Mouse (Mus musculus) frontal cortex, postnatal 14 days (tissue): Measurements from ENCODE around the gene Tctex1d2.

Experiments used
- DNase-seq, 2 experiments: peaks; one replicate each; pipeline ENCODE4 v3.0.0; 2022; ENCODE audit warnings: low spot score in 2 of 2

Gene Tctex1d2

GRCm38 (mm10) chr16:32419517-32420483 lies at the start of gene Tctex1d2:
TSS of gene Tctex1d2 (plus strand) at chr16:32419702.
- peak; percentile 92 to 93 for DNase-seq

- peak in 1 of 2 experiments; percentile 18 for DNase-seq
Measured at GRCm38 (mm10) chr16:32371351-32371750, 48.2 kb upstream of the Tctex1d2 start.

GRCm38 (mm10) chr16:32379575-32379974 lies 39.9 kb upstream of the Tctex1d2 start:
- no peak for DNase-seq

- DNase-seq = no peak
Measured at GRCm38 (mm10) chr16:32382901-32383300, 36.6 kb upstream of the Tctex1d2 start.

- DNase-seq = no peak
Measured at GRCm38 (mm10) chr16:32384885-32385284, 34.6 kb upstream of the Tctex1d2 start.

GRCm38 (mm10) chr16:32386826-32387225 lies 32.7 kb upstream of the Tctex1d2 start:
- no peak for DNase-seq

GRCm38 (mm10) chr16:32389049-32389448 lies 30.5 kb upstream of the Tctex1d2 start:
- DNase-seq = no peak

GRCm38 (mm10) chr16:32389841-32390240 lies 29.7 kb upstream of the Tctex1d2 start:
- DNase-seq = no peak

- DNase-seq = no peak
Measured at GRCm38 (mm10) chr16:32390882-32391281, 28.6 kb upstream of the Tctex1d2 start.

- DNase-seq = no peak
Measured at GRCm38 (mm10) chr16:32395679-32396540, 23.6 kb upstream of the Tctex1d2 start.

- no peak for DNase-seq
Measured at GRCm38 (mm10) chr16:32396541-32396835, 23.0 kb upstream of the Tctex1d2 start.

GRCm38 (mm10) chr16:32398206-32398605 lies 21.3 kb upstream of the Tctex1d2 start:
- DNase-seq = no peak

- no peak for DNase-seq
Measured at GRCm38 (mm10) chr16:32400267-32400666, 19.2 kb upstream of the Tctex1d2 start, which contains the start of gene Tm4sf19. TSS of gene Tm4sf19 (plus strand) at chr16:32400506.

- DNase-seq = no peak
Measured at GRCm38 (mm10) chr16:32401335-32401965, 18.1 kb upstream of the Tctex1d2 start.

- DNase-seq = no peak
Measured at GRCm38 (mm10) chr16:32402818-32403217, 16.7 kb upstream of the Tctex1d2 start.

- DNase-seq = no peak
Measured at GRCm38 (mm10) chr16:32405716-32406115, 13.8 kb upstream of the Tctex1d2 start.

GRCm38 (mm10) chr16:32406671-32407070 lies 12.8 kb upstream of the Tctex1d2 start:
- DNase-seq = no peak

GRCm38 (mm10) chr16:32407730-32408129 lies 11.8 kb upstream of the Tctex1d2 start:
- DNase-seq = no peak

- DNase-seq = no peak
Measured at GRCm38 (mm10) chr16:32417457-32417856, 2.0 kb upstream of the Tctex1d2 start.

- DNase-seq = no peak
Measured at GRCm38 (mm10) chr16:32427506-32427905, 8.0 kb downstream of the Tctex1d2 start.

- peak; percentile 81 to 85 for DNase-seq
Measured at GRCm38 (mm10) chr16:32430474-32431046, 11.1 kb downstream of the Tctex1d2 start, which contains the start of gene Pcyt1a. TSS of gene Pcyt1a (plus strand) at chr16:32430921.
